Mouse (Mus musculus) midbrain, embryonic 15.5 days (tissue): ENCODE results near the gene Stard7. TPM values are rescaled to one million over a fixed set of nuclear protein-coding genes. Genes with fewer than 3 reads are reported as not detected.

Experiments used
- ATAC-seq: fragments of 200-750 bp; cut with Nextera tagmentation; replicated peaks from 2 replicates; pipeline ENCODE4 v1.8.0; 2017; ENCODE audit warnings: moderate TSS enrichment
- H3K27ac ChIP-seq: fragments of 300-500 bp; sonication (generic); 2 replicates; pipeline ENCODE4 v1.5.1; 2015; ENCODE audit warnings: mild to moderate bottlenecking, inconsistent platforms
- H3K27me3 ChIP-seq: fragments of 300-500 bp; sonication (generic); replicated peaks from 2 replicates; pipeline ENCODE4 v1.6.1; 2015; ENCODE audit warnings: inconsistent platforms
- H3K36me3 ChIP-seq: fragments of 300-500 bp; sonication (generic); replicated peaks from 2 replicates; pipeline ENCODE4 v1.6.1; 2015; ENCODE audit warnings: inconsistent platforms
- H3K4me1 ChIP-seq: fragments of 300-500 bp; sonication (generic); 2 replicates; pipeline ENCODE4 v1.6.1; 2015; ENCODE audit warnings: inconsistent platforms
- H3K4me2 ChIP-seq: fragments of 300-500 bp; sonication (generic); 2 replicates; pipeline ENCODE4 v1.6.1; 2015; ENCODE audit warnings: inconsistent platforms, mild to moderate bottlenecking, moderate library complexity
- H3K4me3 ChIP-seq: fragments of 300-500 bp; sonication (generic); 2 replicates; pipeline ENCODE4 v1.5.1; 2015; ENCODE audit warnings: mild to moderate bottlenecking, inconsistent platforms
- H3K9ac ChIP-seq: fragments of 300-500 bp; sonication (generic); 2 replicates; pipeline ENCODE4 v1.6.1; 2015; ENCODE audit warnings: mild to moderate bottlenecking, inconsistent platforms
- H3K9me3 ChIP-seq: fragments of 300-500 bp; sonication (generic); 2 replicates; pipeline ENCODE4 v1.6.1; 2016; ENCODE audit warnings: inconsistent platforms
- WGBS: fragments of 180-500 bp; shearing (Covaris S2); methylation state at CpG from one replicate; pipeline ENCODE4 v1.1.7; 2015; ENCODE audit warnings: mixed read lengths; 5-methylcytosine and 5-hydroxymethylcytosine counted together
- polyA plus RNA-seq: library from polyadenylated mRNA; unstranded; fragments of >200 nt; fragmentation: Nextera tagmentation; extraction: Ambion mirVana; gene quantifications from 2 replicates; pipeline ENCODE4 v1.2.1, GENCODE M21; 2015

Gene Stard7
- polyA plus RNA-seq, 1 experiment from 2014 or later, result 90.8 TPM

- H3K9me3 ChIP-seq, result no peaks in the 10 kb centered on the region
- no peaks in the 10 kb centered on the region for H3K27me3 ChIP-seq
- H3K4me2 ChIP-seq, result no peak overlapping the region
- no peaks in the 10 kb centered on the region for H3K36me3 ChIP-seq
- H3K4me1 ChIP-seq, result no peaks in the 10 kb centered on the region
- no peak overlapping the region for H3K9ac ChIP-seq
- WGBS, result 96% methylated on average over 4 of the region's 4 CpGs
- no peak overlapping the region for H3K4me3 ChIP-seq
- H3K27ac ChIP-seq, result no peak overlapping the region
- ATAC-seq, result no peak
Measured at GRCm38 (mm10) chr2:127312801-127313200, 42.8 kb downstream of the Stard7 start.

GRCm38 (mm10) chr2:127313878-127314277 is 43.9 kb downstream of the Stard7 start:
- Histone ChIP-seq H3K4me1 (no peaks in the 10 kb centered on the region), H3K9me3 (no peaks in the 10 kb centered on the region), H3K27me3 (no peaks in the 10 kb centered on the region), H3K36me3 (no peaks in the 10 kb centered on the region), H3K27ac (no peak overlapping the region), H3K4me2 (no peak overlapping the region), H3K9ac (no peak overlapping the region), H3K4me3 (no peak overlapping the region)
- 51% methylated on average over 4 of the region's 4 CpGs for WGBS
- ATAC-seq, result no peak

- Histone ChIP-seq H3K27ac (no peak overlapping the region), H3K27me3 (no peaks in the 10 kb centered on the region), H3K4me1 (no peaks in the 10 kb centered on the region), H3K9me3 (no peaks in the 10 kb centered on the region), H3K4me3 (no peak overlapping the region), H3K9ac (no peak overlapping the region), H3K36me3 (no peaks in the 10 kb centered on the region), H3K4me2 (no peak overlapping the region)
- WGBS, result 69% methylated on average over 6 of the region's 6 CpGs
- no peak for ATAC-seq
Measured at GRCm38 (mm10) chr2:127314467-127315154, 44.6 kb downstream of the Stard7 start.

- Histone ChIP-seq H3K27me3 (no peaks in the 10 kb centered on the region), H3K4me3 (no peak overlapping the region), H3K9ac (no peak overlapping the region), H3K36me3 (no peaks in the 10 kb centered on the region), H3K4me1 (no peaks in the 10 kb centered on the region), H3K4me2 (no peak overlapping the region), H3K27ac (no peak overlapping the region), H3K9me3 (no peaks in the 10 kb centered on the region)
- no peak for ATAC-seq
- 83% methylated on average over 1 of the region's 1 CpGs for WGBS
Measured at GRCm38 (mm10) chr2:127315155-127315470, 45.1 kb downstream of the Stard7 start.

GRCm38 (mm10) chr2:127316431-127316830 is 46.4 kb downstream of the Stard7 start:
- H3K27ac ChIP-seq, result no peak overlapping the region
- no peak overlapping the region for H3K4me2 ChIP-seq
- ATAC-seq, result no peak
- H3K36me3 ChIP-seq, result no peaks in the 10 kb centered on the region
- H3K9me3 ChIP-seq, result no peaks in the 10 kb centered on the region
- no peaks in the 10 kb centered on the region for H3K27me3 ChIP-seq
- no peak overlapping the region for H3K4me3 ChIP-seq
- no peak overlapping the region for H3K9ac ChIP-seq
- no peaks in the 10 kb centered on the region for H3K4me1 ChIP-seq
- WGBS, result 83% methylated on average over 5 of the region's 5 CpGs

- Histone ChIP-seq H3K36me3 (no peaks in the 10 kb centered on the region), H3K9me3 (no peaks in the 10 kb centered on the region), H3K4me1 (no peaks in the 10 kb centered on the region), H3K4me3 (no peak overlapping the region), H3K9ac (no peak overlapping the region), H3K27ac (no peak overlapping the region), H3K27me3 (no peaks in the 10 kb centered on the region), H3K4me2 (no peak overlapping the region)
- ATAC-seq, result no peak
- 90% methylated on average over 4 of the region's 4 CpGs for WGBS
Measured at GRCm38 (mm10) chr2:127318136-127318535, 48.1 kb downstream of the Stard7 start.

GRCm38 (mm10) chr2:127319071-127319470 is 49.1 kb downstream of the Stard7 start:
- H3K27ac ChIP-seq, result no peak overlapping the region
- H3K4me2 ChIP-seq, result no peak overlapping the region
- no peak overlapping the region for H3K4me3 ChIP-seq
- no peaks in the 10 kb centered on the region for H3K27me3 ChIP-seq
- H3K36me3 ChIP-seq, result no peaks in the 10 kb centered on the region
- no peak for ATAC-seq
- H3K4me1 ChIP-seq, result no peaks in the 10 kb centered on the region
- H3K9ac ChIP-seq, result no peak overlapping the region
- 90% methylated on average over 4 of the region's 4 CpGs for WGBS
- no peaks in the 10 kb centered on the region for H3K9me3 ChIP-seq

- Histone ChIP-seq H3K4me1 (no peaks in the 10 kb centered on the region), H3K4me3 (no peak overlapping the region), H3K36me3 (no peaks in the 10 kb centered on the region), H3K4me2 (no peak overlapping the region), H3K9me3 (no peaks in the 10 kb centered on the region), H3K27me3 (no peaks in the 10 kb centered on the region), H3K9ac (no peak overlapping the region), H3K27ac (no peak overlapping the region)
- no peak for ATAC-seq
- WGBS, result 78% methylated on average over 6 of the region's 6 CpGs
Measured at GRCm38 (mm10) chr2:127322671-127323285, 52.8 kb downstream of the Stard7 start.

- H3K36me3 ChIP-seq, result no peaks in the 10 kb centered on the region
- H3K4me2 ChIP-seq, result no peak overlapping the region
- H3K4me3 ChIP-seq, result no peak overlapping the region
- H3K9me3 ChIP-seq, result no peaks in the 10 kb centered on the region
- H3K4me1 ChIP-seq, result no peaks in the 10 kb centered on the region
- WGBS, result 96% methylated on average over 1 of the region's 1 CpGs
- no peak overlapping the region for H3K27ac ChIP-seq
- no peak overlapping the region for H3K9ac ChIP-seq
- no peak for ATAC-seq
- H3K27me3 ChIP-seq, result no peaks in the 10 kb centered on the region
Measured at GRCm38 (mm10) chr2:127323667-127324066, 53.6 kb downstream of the Stard7 start.

GRCm38 (mm10) chr2:127324456-127324855 is 54.4 kb downstream of the Stard7 start:
- H3K9me3 ChIP-seq, result no peaks in the 10 kb centered on the region
- 79% methylated on average over 7 of the region's 7 CpGs for WGBS
- no peak for ATAC-seq
- H3K27me3 ChIP-seq, result no peaks in the 10 kb centered on the region
- no peaks in the 10 kb centered on the region for H3K36me3 ChIP-seq
- no peak overlapping the region for H3K9ac ChIP-seq
- H3K4me3 ChIP-seq, result no peak overlapping the region
- H3K4me1 ChIP-seq, result no peaks in the 10 kb centered on the region
- H3K4me2 ChIP-seq, result no peak overlapping the region
- no peak overlapping the region for H3K27ac ChIP-seq

GRCm38 (mm10) chr2:127328090-127328851 is 58.3 kb downstream of the Stard7 start:
- Histone ChIP-seq H3K4me1 (no peaks in the 10 kb centered on the region), H3K27ac (no peak overlapping the region), H3K36me3 (no peaks in the 10 kb centered on the region), H3K4me2 (no peak overlapping the region), H3K9ac (no peak overlapping the region), H3K4me3 (no peak overlapping the region), H3K27me3 (no peaks in the 10 kb centered on the region), H3K9me3 (no peaks in the 10 kb centered on the region)
- 76% methylated on average over 12 of the region's 12 CpGs for WGBS
- ATAC-seq, result no peak

GRCm38 (mm10) chr2:127332807-127333570 is 63.0 kb downstream of the Stard7 start:
- Histone ChIP-seq H3K4me1 (peaks cover 12% of the 10 kb centered on the region), H3K4me2 (no peak overlapping the region), H3K27ac (no peak overlapping the region), H3K4me3 (no peak overlapping the region), H3K9me3 (no peaks in the 10 kb centered on the region), H3K27me3 (peaks cover 34% of the 10 kb centered on the region), H3K9ac (no peak overlapping the region), H3K36me3 (no peaks in the 10 kb centered on the region)
- WGBS, result 78% methylated on average over 14 of the region's 14 CpGs
- no peak for ATAC-seq
